Mouse (Mus musculus) brain, embryonic 14.5 days (tissue): ENCODE measurements around the gene Cx3cl1.

Experiments used
- CTCF ChIP-seq: fragments of 200-500 bp; IDR thresholded peaks from 2 replicates; pipeline ENCODE4 v1.5.1; 2012; ENCODE audit warnings: inconsistent platforms, mild to moderate bottlenecking, moderate library complexity, borderline replicate concordance; ENCODE audit not compliant: insufficient read depth, insufficient read length; ENCODE audit errors: extremely low read depth
- POLR2A ChIP-seq: fragments of 200-500 bp; IDR thresholded peaks from 2 replicates; pipeline ENCODE4 v1.6.1; 2012; ENCODE audit warnings: mild to moderate bottlenecking, inconsistent platforms, borderline replicate concordance; ENCODE audit not compliant: poor library complexity, insufficient read depth, insufficient read length, severe bottlenecking; ENCODE audit errors: extremely low read depth

- TF ChIP-seq POLR2A (no peak), CTCF (no peak)
These were observed 14.3 kb downstream of the Cx3cl1 start for GRCm38 (mm10) chr8:94785995-94786595.
